Mouse (Mus musculus) hindbrain, embryonic 12.5 days (tissue): ENCODE measurements around the gene Naa80. TPM values are rescaled to one million over a fixed set of nuclear protein-coding genes. Genes with fewer than 3 reads are reported as not detected.
A peak's percentile ranks its signal among the peaks of the same experiment; 100 is the strongest.

Source experiments
- ATAC-seq: fragments of 200-750 bp; cut with Nextera tagmentation; 2 replicates; pipeline ENCODE4 v1.8.0; 2017; ENCODE audit warnings: moderate TSS enrichment; ENCODE audit not compliant: low FRiP score
- H3K27ac ChIP-seq: fragments of 300-500 bp; sonication (generic); 2 replicates; pipeline ENCODE4 v1.5.1; 2016; ENCODE audit warnings: mild to moderate bottlenecking
- H3K27me3 ChIP-seq: fragments of 300-500 bp; sonication (generic); 2 replicates; pipeline ENCODE4 v1.6.1; 2016; ENCODE audit warnings: mild to moderate bottlenecking
- H3K36me3 ChIP-seq: fragments of 300-500 bp; sonication (generic); 2 replicates; pipeline ENCODE4 v1.6.1; 2016; ENCODE audit warnings: mild to moderate bottlenecking
- H3K4me1 ChIP-seq: fragments of 300-500 bp; sonication (generic); 2 replicates; pipeline ENCODE4 v1.6.1; 2016
- H3K4me2 ChIP-seq: fragments of 300-500 bp; sonication (generic); replicated peaks from 2 replicates; pipeline ENCODE4 v1.6.1; 2016; ENCODE audit warnings: mild to moderate bottlenecking
- H3K4me3 ChIP-seq: fragments of 300-500 bp; sonication (generic); 2 replicates; pipeline ENCODE4 v1.5.1; 2016; ENCODE audit warnings: mild to moderate bottlenecking
- H3K9ac ChIP-seq: fragments of 300-500 bp; sonication (generic); 2 replicates; pipeline ENCODE4 v1.6.1; 2016; ENCODE audit warnings: mild to moderate bottlenecking, moderate library complexity
- H3K9me3 ChIP-seq: fragments of 300-500 bp; sonication (generic); replicated peaks from 2 replicates; pipeline ENCODE4 v1.6.1; 2016; ENCODE audit warnings: mild to moderate bottlenecking
- WGBS: fragments of 180-500 bp; shearing (Covaris S2); methylation state at CpG from one replicate; pipeline ENCODE4 v1.1.7; 2016; 5-methylcytosine and 5-hydroxymethylcytosine counted together
- polyA plus RNA-seq: library from polyadenylated mRNA; unstranded; fragments of >200 nt; fragmentation: Nextera tagmentation; extraction: Ambion mirVana; gene quantifications from 2 replicates; pipeline ENCODE4 v1.2.1, GENCODE M21; 2016

Gene Naa80
- polyA plus RNA-seq, 1 experiment from 2014 or later = 13.5 TPM

DNA sequence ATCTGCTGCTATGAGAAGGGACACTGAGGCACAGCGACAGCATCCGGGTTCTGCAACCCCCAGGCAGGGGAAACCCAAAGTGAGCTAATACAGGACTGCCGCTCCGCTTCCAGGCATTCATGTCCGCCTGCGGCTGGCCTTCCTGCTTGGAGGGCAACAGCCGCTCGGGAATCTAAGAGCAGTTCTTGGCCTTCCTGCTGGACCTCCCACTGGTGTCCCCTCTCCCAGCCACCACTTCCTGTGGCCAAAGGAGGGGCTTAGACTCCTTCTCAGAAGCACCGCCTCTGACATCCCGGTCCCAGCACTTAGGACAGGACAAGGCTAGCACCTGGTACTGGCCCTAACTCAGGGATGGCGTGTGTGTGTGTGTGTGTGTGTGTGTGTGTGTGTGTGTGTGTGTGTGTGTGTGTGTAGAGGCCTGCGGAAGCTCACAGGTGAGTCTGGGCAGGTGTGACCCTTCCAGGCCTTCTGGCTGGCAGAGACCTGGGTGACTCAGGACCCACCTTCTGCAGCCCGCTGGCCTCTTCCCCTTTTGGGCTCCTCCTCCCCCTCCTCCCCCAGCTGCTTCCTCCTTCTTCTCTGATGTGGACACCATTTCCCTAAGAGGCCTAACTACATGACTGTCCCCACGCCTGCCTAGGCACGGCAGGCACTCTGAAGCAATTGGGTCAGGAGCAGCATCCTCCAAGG, 50.2 kb downstream of the Naa80 start:
- Histone ChIP-seq H3K4me1 (peaks cover 94% of the 10 kb centered on the region), H3K9me3 (no peaks in the 10 kb centered on the region), H3K27ac (peak overlapping the region; percentile 97), H3K36me3 (peaks cover 18% of the 10 kb centered on the region; the same call in 1 of the 2 replicates), H3K4me3 (peak overlapping the region; percentile 2; the same call in 1 of the 2 replicates), H3K9ac (peak overlapping the region; percentile 68), H3K27me3 (no peaks in the 10 kb centered on the region), H3K4me2 (peak overlapping the region; percentile 99)
- 29% methylated on average over 14 of the region's 15 CpGs for WGBS
- no peak for ATAC-seq

DNA sequence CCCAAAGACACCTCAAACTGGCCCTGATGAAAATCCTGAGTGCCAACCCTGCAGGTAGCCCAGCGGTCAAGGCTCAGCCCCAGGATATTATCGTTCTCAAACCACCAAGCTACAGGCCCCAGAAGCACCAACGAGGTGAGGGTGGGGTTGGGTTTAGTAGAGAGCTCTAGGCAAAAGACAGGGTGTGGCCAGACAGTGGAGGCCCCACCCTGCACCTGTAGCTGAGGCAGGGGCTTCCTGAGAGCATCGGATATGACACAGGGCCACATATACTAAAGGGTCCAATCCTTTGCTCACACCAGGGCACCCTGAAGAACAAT, 50.7 kb downstream of the Naa80 start:
- 24% methylated on average over 4 of the region's 4 CpGs for WGBS
- Histone ChIP-seq H3K4me1 (peaks cover 99% of the 10 kb centered on the region), H3K36me3 (peaks cover 17% of the 10 kb centered on the region; the same call in 1 of the 2 replicates), H3K9me3 (no peaks in the 10 kb centered on the region), H3K4me2 (peak overlapping the region; percentile 99), H3K27ac (peak overlapping the region; percentile 97), H3K27me3 (no peaks in the 10 kb centered on the region), H3K4me3 (peak overlapping the region; percentile 2; the same call in 1 of the 2 replicates), H3K9ac (peak overlapping the region; percentile 68)
- ATAC-seq = no peak

DNA sequence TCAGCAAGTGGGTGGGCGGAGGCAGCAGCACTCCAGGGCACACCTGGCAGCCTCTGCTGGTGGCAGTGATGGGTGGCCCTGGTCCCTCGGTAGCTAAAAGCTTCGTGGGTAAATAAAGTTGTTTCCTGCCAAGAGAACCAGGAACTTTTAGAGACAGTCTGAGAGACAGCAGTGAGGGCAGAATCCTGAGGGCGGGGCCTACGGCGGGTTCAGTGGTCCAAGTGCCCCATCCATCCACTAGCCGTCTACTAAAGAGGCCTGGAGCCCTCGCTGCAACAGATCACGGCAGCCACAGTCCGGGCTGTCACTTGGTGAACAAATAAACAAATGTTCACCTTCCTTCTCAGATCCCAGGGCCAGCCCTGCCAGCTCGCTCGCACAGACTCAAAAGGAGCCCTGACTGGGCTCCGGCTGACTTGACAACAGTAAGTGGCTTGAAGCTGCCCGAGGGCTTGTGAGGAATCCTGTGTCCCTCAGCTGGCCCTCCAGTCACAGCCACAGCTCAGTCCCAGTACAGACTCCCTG, 51.3 kb downstream of the Naa80 start:
- peak overlapping the region; percentile 15 for H3K4me3 ChIP-seq
- peak; percentile 32 for ATAC-seq
- peaks cover 11% of the 10 kb centered on the region; the same call in 1 of the 2 replicates for H3K36me3 ChIP-seq
- 8% methylated on average over 14 of the region's 14 CpGs for WGBS
- peak overlapping the region; percentile 97 for H3K27ac ChIP-seq
- peak overlapping the region; percentile 99 for H3K4me2 ChIP-seq
- H3K9ac ChIP-seq = peak overlapping the region; percentile 68
- H3K9me3 ChIP-seq = no peaks in the 10 kb centered on the region
- no peaks in the 10 kb centered on the region for H3K27me3 ChIP-seq
- peaks cover 95% of the 10 kb centered on the region for H3K4me1 ChIP-seq

DNA sequence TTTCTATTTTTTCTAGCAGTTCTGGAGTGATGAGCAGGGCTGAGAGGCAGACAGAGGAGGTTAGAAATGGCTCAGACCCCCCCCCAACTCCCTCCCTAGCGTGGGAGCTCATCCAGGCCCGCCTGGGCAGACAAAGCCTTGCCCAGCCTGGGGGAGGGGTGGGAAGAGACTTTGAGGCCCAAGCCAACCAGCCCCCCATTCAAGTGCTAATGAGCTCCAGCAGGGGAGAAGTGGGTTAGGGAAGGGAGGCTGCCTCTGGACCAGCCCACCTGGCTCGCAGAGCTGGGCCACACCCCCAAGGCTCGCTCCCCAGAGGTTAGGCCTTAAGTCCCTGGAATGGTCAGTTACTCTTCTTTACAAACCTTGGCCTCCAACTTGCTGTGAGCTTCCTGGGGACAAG, 51.9 kb downstream of the Naa80 start:
- H3K4me3 ChIP-seq = no peak overlapping the region; the same call in 1 of the 2 replicates
- H3K36me3 ChIP-seq = peaks cover 5% of the 10 kb centered on the region; the same call in 1 of the 2 replicates
- H3K4me1 ChIP-seq = peaks cover 91% of the 10 kb centered on the region
- no peaks in the 10 kb centered on the region for H3K9me3 ChIP-seq
- WGBS = 3% methylated on average over 4 of the region's 4 CpGs
- H3K4me2 ChIP-seq = peak overlapping the region; percentile 99
- H3K27ac ChIP-seq = peak overlapping the region; percentile 97
- H3K9ac ChIP-seq = peak overlapping the region; percentile 68
- H3K27me3 ChIP-seq = no peaks in the 10 kb centered on the region
- peak; percentile 44 for ATAC-seq

DNA sequence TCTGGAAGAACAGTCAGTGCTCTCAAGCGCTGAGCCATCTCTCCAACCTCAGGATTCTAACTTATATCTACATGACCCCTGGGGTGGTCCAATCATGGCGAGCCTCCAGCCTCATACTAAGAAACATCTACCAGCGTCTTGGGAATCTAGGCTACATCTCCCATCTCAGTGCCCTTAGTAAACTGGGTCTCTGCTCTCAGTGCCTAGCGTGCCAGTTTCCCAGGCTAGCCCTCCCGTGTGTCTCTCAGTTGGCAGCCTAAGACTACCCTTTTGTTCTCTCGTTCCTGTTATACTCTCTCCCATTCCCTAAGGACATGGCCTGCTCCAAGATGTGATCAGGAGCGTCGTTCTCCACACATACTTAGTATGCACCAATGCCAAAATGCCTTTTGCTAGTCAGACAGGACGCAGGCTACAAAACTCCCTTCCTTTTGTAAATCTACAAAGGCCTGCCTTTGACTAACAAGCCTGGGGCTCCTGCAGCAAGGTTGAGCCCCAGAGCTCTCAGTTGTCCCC, 52.7 kb downstream of the Naa80 start:
- Histone ChIP-seq H3K36me3 (0 out of 2 replicates have a peak, but pooled peaks cover 3% of the 10 kb centered on the region), H3K4me2 (peak overlapping the region; percentile 99), H3K27ac (peak overlapping the region; percentile 97), H3K9ac (peak overlapping the region; percentile 87), H3K4me1 (peaks cover 91% of the 10 kb centered on the region), H3K9me3 (no peaks in the 10 kb centered on the region), H3K27me3 (no peaks in the 10 kb centered on the region), H3K4me3 (peak overlapping the region; percentile 63)
- whole genome bisulfite sequencing = 32% methylated on average over 9 of the region's 9 CpGs
- no peak for ATAC-seq

DNA sequence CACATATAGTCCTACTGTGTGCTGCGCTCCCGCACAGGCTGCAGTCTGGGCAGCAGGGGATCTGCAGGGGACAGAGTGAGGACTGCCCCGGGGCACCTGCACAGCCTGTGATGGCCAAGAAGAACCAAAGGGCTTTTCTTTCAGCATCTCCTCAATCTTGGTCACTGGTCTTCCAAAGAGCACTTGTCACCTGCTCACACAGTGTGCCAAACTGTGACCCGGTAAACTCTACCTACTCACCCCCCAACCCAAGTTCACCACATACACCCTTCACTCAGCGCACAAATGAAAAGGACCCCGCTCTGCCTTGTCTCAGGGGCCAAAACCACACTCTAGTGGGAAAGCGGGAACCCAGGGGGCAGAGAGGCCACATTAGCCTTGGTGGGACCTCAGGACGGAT, 53.2 kb downstream of the Naa80 start:
- no peaks in the 10 kb centered on the region for H3K27me3 ChIP-seq
- peak overlapping the region; percentile 97 for H3K27ac ChIP-seq
- no peaks in the 10 kb centered on the region for H3K9me3 ChIP-seq
- H3K4me3 ChIP-seq = peak overlapping the region; percentile 63
- peaks cover 89% of the 10 kb centered on the region for H3K4me1 ChIP-seq
- 64% methylated on average over 8 of the region's 8 CpGs for WGBS
- peak overlapping the region; percentile 87 for H3K9ac ChIP-seq
- 0 out of 2 replicates have a peak, but pooled peaks cover 3% of the 10 kb centered on the region for H3K36me3 ChIP-seq
- no peak for ATAC-seq
- peak overlapping the region; percentile 99 for H3K4me2 ChIP-seq

DNA sequence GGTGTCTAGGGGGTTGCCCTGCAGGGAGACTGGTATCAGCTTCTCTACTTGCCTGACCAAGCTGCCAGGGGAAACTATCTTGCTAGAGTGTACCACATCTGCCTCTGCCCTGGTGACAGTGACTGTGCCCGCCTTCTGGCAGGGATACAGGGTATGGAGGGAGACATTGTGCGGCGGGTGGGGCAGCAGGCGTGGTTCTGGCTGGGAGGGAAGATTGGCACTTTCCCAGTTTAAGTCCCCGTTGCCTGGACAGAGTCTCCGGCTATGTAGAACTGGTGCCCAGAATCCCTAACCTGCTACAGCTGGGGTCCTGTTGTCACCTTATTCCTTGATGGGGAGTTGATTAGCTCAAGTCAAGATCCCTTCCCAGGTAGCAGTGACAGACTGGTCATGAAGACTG, 53.8 kb downstream of the Naa80 start:
- 21% methylated on average over 6 of the region's 6 CpGs for WGBS
- H3K4me2 ChIP-seq = peak overlapping the region; percentile 99

DNA sequence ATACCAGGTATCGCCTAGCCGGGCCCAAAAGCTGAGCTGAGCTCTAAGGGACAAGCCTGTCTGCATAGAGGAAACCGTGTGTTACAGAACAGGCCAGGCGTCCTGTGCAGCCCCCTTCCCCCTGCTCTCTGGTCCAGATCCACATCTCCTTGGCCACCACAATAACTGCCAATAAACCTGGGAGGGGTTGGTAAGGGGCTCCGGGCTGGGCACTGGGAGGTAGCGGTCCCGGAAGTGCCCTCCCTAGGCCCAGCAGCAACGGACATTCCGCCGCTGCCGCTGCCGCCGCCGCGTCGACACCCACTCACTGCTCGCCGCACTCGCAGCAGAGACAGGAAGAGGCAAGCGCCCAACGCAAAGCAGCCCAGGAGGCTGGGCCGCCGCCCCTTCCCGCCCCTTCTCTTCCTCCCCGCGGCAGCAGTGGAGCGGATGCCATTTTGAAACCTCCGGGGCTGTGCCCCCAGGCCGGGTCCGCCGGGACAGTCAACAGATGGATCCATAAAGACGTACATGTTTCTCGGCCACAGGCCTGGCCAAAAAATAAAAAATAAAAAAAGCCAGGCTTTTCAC, 54.5 kb downstream of the Naa80 start:
- Histone ChIP-seq H3K4me3 (peak overlapping the region; percentile 63), H3K27me3 (no peaks in the 10 kb centered on the region), H3K9me3 (no peaks in the 10 kb centered on the region), H3K9ac (peak overlapping the region; percentile 87), H3K4me1 (peaks cover 84% of the 10 kb centered on the region), H3K27ac (peak overlapping the region; percentile 97), H3K4me2 (peak overlapping the region; percentile 99), H3K36me3 (0 out of 2 replicates have a peak, but pooled peaks cover 3% of the 10 kb centered on the region)
- no peak for ATAC-seq
- 1% methylated on average over 33 of the region's 33 CpGs for WGBS

More for the DNA sequence above, 53.8 kb downstream of the Naa80 start:
- Histone ChIP-seq H3K9me3 (no peaks in the 10 kb centered on the region), H3K27me3 (no peaks in the 10 kb centered on the region), H3K4me3 (peak overlapping the region; percentile 63), H3K27ac (peak overlapping the region; percentile 97), H3K9ac (peak overlapping the region; percentile 87), H3K36me3 (0 out of 2 replicates have a peak, but pooled peaks cover 3% of the 10 kb centered on the region), H3K4me1 (peaks cover 89% of the 10 kb centered on the region)
- ATAC-seq = no peak

Other genes starting within 250 kb of the Naa80 start
- 12.1 and 14.1 TPM in 2 replicates for gene Hemk1, start 240.5 kb upstream of the Naa80 start, polyA plus RNA-seq
- gene 6430571L13Rik, start 238.3 kb upstream of the Naa80 start, polyA plus RNA-seq = 3.6 and 4.7 TPM in 2 replicates
- 4.6 and 4.7 TPM in 2 replicates for gene Cacna2d2, start 179.3 kb upstream of the Naa80 start, polyA plus RNA-seq
- 48.1 and 50.4 TPM in 2 replicates for gene Tmem115, start 44.9 kb upstream of the Naa80 start, polyA plus RNA-seq
- 21.9 and 22.6 TPM in 2 replicates for gene Cyb561d2, start 36.7 kb upstream of the Naa80 start, polyA plus RNA-seq
- gene Nprl2, start 36.7 kb upstream of the Naa80 start, polyA plus RNA-seq = 47.5 and 50.5 TPM in 2 replicates
- 3.6 and 4.3 TPM in 2 replicates for gene Zmynd10, start 31.6 kb upstream of the Naa80 start, polyA plus RNA-seq
- gene Rassf1, start 27.3 kb upstream of the Naa80 start, polyA plus RNA-seq = 37.3 and 39.9 TPM in 2 replicates
- gene Tusc2, start 15.6 kb upstream of the Naa80 start, polyA plus RNA-seq = 84.8 and 87.0 TPM in 2 replicates
- 105 and 109 TPM in 2 replicates for gene Hyal2, start 10.9 kb upstream of the Naa80 start, polyA plus RNA-seq
- gene Hyal1, start 2.0 kb upstream of the Naa80 start, polyA plus RNA-seq = 8.1 and 9.6 TPM in 2 replicates
- 1.2 and 1.4 TPM in 2 replicates for gene Hyal3, start 1.9 kb downstream of the Naa80 start, polyA plus RNA-seq
- 19.5 and 21.9 TPM in 2 replicates for gene Ifrd2, start 8.8 kb downstream of the Naa80 start, polyA plus RNA-seq
- 5.1 TPM in 2 replicates for gene Sema3b, start 30.3 kb downstream of the Naa80 start, polyA plus RNA-seq
- gene Gnai2, start 56.5 kb downstream of the Naa80 start, polyA plus RNA-seq = 516 and 531 TPM in 2 replicates
- gene Slc38a3, start 90.6 kb downstream of the Naa80 start, polyA plus RNA-seq = 12.5 and 12.9 TPM in 2 replicates
- 1.4 and 2.6 TPM in 2 replicates for gene Gnat1, start 100.8 kb downstream of the Naa80 start, polyA plus RNA-seq
- gene Sema3f, start 131.6 kb downstream of the Naa80 start, polyA plus RNA-seq = 26.8 and 28.3 TPM in 2 replicates
- gene Rbm5, start 192.1 kb downstream of the Naa80 start, polyA plus RNA-seq = 260 and 271 TPM in 2 replicates